Mouse (Mus musculus) splenic B cell, adult 2 months (primary cell): Measurements from ENCODE around the gene Pnkd.

Experiments
- DNase-seq: peaks from one replicate; pipeline ENCODE4 v3.0.0-alpha.2; 2011; ENCODE audit warnings: low read depth, low spot score
- H3K27me3 ChIP-seq: 2 replicates; pipeline ENCODE4 v1.6.1; 2012; ENCODE audit warnings: mild to moderate bottlenecking, low read length, moderate library complexity, mixed read lengths; ENCODE audit not compliant: control insufficient read depth, poor library complexity, insufficient read depth, severe bottlenecking
- H3K36me3 ChIP-seq: 2 replicates; pipeline ENCODE4 v1.6.1; 2012; ENCODE audit warnings: mild to moderate bottlenecking, low read length, moderate library complexity, mixed read lengths; ENCODE audit not compliant: control insufficient read depth, poor library complexity, insufficient read depth, severe bottlenecking

The Pnkd gene

DNA sequence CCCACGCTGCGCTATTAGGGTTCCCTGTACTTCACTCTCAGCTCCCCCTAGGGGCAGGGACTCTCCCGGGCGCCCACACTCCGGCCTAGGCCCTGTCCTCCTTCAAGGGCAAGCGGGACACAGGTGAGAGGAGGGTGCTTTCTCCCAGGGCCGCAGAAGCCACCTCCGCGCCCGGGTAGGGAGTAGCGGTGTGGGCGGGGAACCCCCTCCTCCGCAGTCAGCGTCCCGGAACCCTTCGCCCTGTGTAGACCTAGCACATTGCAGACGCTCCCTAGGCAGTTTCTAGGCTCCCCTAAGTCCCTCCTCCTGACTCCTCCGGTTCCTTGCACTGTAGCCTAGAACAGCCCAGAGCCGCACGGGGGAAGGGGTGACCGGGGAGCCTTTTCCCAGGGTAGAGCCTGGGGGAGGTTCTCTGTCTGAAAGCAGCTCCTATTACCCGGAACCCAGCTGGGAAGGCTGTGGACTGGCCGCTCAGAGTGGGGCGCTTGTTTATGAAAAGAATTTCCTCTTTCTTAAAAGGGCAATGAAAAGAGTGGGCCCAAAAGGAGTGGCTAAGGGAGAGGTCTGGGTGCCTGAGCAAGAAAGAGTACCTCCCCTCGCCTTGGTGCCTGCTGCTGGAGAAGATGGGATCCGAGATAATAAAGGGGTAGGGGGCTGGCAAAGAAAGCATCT is 102.1 kb downstream of the Pnkd start:
- Histone ChIP-seq H3K36me3 (no peaks in the 10 kb centered on the region), H3K27me3 (no peaks in the 10 kb centered on the region)
- DNase-seq: peak; percentile 94

- no peaks in the 10 kb centered on the region for H3K36me3 ChIP-seq
- H3K27me3 ChIP-seq: no peaks in the 10 kb centered on the region
- no peak for DNase-seq
Observed at GRCm38 (mm10) chr1:74387386-74387988, 102.8 kb downstream of the Pnkd start.

- DNase-seq: no peak
- Histone ChIP-seq H3K36me3 (no peaks in the 10 kb centered on the region), H3K27me3 (no peaks in the 10 kb centered on the region)
Observed at GRCm38 (mm10) chr1:74388398-74388920, 103.7 kb downstream of the Pnkd start.

GRCm38 (mm10) chr1:74389831-74390286 is 105.1 kb downstream of the Pnkd start:
- peak; percentile 86 for DNase-seq
- 0 out of 2 replicates have a peak, but pooled peaks cover 2% of the 10 kb centered on the region for H3K36me3 ChIP-seq

GRCm38 (mm10) chr1:74390287-74390906 is 105.7 kb downstream of the Pnkd start:
- Histone ChIP-seq H3K27me3 (no peaks in the 10 kb centered on the region), H3K36me3 (peaks cover 4% of the 10 kb centered on the region; the same call in 1 of the 2 replicates)
- DNase-seq: peak; percentile 89

More at GRCm38 (mm10) chr1:74389831-74390286, 105.1 kb downstream of the Pnkd start:
- no peaks in the 10 kb centered on the region for H3K27me3 ChIP-seq

DNA sequence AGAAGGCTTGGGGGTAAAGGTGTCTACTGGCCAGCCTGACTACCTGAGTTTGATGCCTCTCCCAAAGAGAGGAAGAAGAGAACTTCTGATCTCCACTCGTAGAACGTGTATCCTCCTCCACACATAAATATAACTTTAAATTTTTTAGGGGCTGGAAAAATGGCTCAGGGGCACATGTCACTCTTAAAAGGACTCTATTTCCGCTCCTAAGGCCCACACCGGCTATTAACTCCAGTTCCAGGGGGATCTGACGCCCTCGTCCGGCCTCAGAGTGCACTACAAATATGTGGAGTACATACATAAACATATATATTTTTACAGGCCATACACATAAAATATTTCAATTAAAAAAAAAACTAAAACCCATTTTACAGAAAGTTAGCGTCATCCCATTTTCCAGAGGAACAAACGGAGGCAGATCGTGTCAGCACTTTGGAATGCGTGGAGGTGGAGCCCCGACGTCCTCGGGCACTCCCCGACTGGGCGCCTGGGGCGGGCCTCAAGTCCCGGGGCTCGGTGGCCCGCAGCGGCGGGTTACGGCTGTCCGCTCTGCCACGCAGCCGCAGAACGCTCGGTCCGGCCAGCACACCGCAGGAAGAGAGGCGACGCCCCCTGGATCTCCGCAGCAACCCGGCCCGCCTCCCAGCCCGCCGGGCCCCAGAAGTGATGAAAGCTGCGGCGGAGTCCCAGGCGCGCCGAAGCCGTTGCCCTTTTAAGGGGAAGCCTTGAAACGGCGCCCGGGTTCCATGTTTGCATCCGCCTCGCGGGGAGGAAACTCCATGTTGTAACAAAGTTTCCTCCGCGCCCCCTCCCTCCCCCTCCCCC is 106.4 kb downstream of the Pnkd start, which contains the start of gene Ctdsp1:
TSS of gene Ctdsp1 (plus strand) at position 586 of the 825 bp plus-strand sequence.
- H3K27me3 ChIP-seq: no peaks in the 10 kb centered on the region
- DNase-seq: peak; percentile 93
- peaks cover 4% of the 10 kb centered on the region; the same call in 1 of the 2 replicates for H3K36me3 ChIP-seq

DNA sequence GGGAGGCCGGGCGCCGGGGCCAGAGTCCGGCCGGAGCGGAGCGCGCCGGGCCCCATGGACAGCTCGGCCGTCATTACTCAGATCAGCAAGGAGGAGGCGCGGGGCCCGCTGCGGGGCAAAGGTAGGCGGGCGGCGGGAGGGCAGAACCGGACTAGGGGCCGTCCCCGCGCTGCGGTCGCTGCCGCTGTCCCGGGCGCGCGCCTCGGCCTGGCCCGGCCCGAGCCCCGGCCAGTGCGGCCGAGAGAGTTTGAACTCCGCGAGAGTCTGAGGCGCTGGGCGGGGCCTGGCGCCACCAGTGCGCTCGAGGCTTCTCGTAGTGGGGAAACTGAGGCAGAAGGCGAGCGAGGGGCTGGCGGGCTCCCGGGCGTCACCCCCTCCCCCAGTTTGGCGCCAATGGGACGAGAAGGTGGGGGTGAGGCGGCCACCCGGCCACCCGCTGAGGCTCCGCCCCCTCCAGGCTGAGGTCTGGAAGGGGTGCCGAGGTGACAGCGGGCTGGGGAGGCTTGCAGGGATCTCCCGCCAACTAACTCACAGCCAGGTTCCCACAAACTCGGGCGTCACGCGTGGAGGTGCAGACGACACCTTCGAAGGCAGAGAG is 107.2 kb downstream of the Pnkd start:
- peak; percentile 59 for DNase-seq

DNA sequence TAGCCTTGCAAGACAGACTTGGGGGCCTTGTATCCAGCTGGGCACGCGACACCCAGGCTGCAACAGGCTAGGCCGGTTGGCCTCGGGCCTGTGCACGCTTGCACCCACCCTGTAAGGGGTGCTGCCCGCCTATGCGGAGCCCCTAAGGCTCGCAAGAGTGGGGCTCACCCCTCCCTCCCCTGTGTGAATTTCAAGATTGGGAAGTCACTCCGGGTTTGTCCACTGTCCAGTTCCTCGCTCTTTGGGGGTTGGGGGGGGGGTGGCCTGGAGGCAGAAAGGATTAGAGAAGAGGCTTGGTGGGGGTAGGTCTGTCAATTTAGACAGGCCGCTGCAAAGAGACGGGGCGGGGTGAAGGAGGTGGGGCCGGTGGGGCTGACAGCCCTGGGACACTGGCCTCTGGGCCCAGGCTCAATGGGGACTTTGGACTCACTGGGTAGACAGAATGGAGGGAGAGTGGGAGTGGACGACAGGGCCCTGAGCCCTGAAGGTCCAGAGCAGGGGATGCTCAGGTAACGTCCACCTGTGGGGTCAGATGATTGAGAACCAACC is 107.8 kb downstream of the Pnkd start:
- DNase-seq: no peak
- H3K27me3 ChIP-seq: no peaks in the 10 kb centered on the region
- peaks cover 4% of the 10 kb centered on the region; the same call in 1 of the 2 replicates for H3K36me3 ChIP-seq

More for the DNA sequence above, 107.2 kb downstream of the Pnkd start:
- Histone ChIP-seq H3K27me3 (no peaks in the 10 kb centered on the region), H3K36me3 (peaks cover 4% of the 10 kb centered on the region; the same call in 1 of the 2 replicates)

GRCm38 (mm10) chr1:74393010-74393409 is 108.3 kb downstream of the Pnkd start:
- H3K27me3 ChIP-seq: no peaks in the 10 kb centered on the region
- H3K36me3 ChIP-seq: peaks cover 4% of the 10 kb centered on the region; the same call in 1 of the 2 replicates
- DNase-seq: no peak

GRCm38 (mm10) chr1:74393697-74394096 is 109.0 kb downstream of the Pnkd start:
- H3K36me3 ChIP-seq: peaks cover 4% of the 10 kb centered on the region; the same call in 1 of the 2 replicates

GRCm38 (mm10) chr1:74394311-74394710 is 109.6 kb downstream of the Pnkd start:
- no peak for DNase-seq
- Histone ChIP-seq H3K36me3 (peaks cover 4% of the 10 kb centered on the region; the same call in 1 of the 2 replicates), H3K27me3 (no peaks in the 10 kb centered on the region)

More at GRCm38 (mm10) chr1:74393697-74394096, 109.0 kb downstream of the Pnkd start:
- no peak for DNase-seq
- H3K27me3 ChIP-seq: no peaks in the 10 kb centered on the region

DNA sequence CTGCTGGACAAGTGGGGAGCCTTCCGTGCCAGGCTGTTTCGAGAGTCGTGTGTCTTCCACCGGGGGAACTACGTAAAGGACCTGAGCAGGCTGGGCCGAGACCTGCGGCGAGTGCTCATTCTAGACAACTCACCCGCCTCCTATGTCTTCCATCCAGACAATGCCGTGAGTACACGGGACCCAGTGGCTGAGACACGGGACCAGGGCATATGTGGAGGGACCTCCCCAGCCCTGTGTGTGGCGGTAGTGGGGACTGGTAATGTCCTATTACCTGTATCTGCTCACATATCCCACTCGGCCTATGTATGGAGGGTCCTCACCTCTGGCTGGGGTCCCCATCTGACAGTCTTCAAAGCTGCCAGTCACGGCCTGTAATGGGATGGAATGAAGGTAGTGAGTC is 110.1 kb downstream of the Pnkd start:
- Histone ChIP-seq H3K27me3 (no peaks in the 10 kb centered on the region), H3K36me3 (peaks cover 4% of the 10 kb centered on the region; the same call in 1 of the 2 replicates)
- DNase-seq: no peak

GRCm38 (mm10) chr1:74395290-74395689 is 110.6 kb downstream of the Pnkd start:
- peaks cover 4% of the 10 kb centered on the region; the same call in 1 of the 2 replicates for H3K36me3 ChIP-seq
- H3K27me3 ChIP-seq: no peaks in the 10 kb centered on the region
- no peak for DNase-seq
